Mouse (Mus musculus) kidney, adult 8-10 months (tissue): Measurements from ENCODE around the gene Gdi2.
"Not testable (repeated sequence)": the region's sequence is repeated elsewhere in the genome, so short reads cannot be mapped to it uniquely, and the experiment has no call there.

Source experiments
- DNase-seq, 2 experiments: peaks; one replicate each; pipeline ENCODE4 v3.0.0; 2022

The Gdi2 gene

GRCm38 (mm10) chr13:3537594-3538222 is at the start of gene Gdi2:
Gene Gdi2, plus strand, starts transcription at chr13:3538063.
- DNase-seq, result peak; percentile 94 to 95

GRCm38 (mm10) chr13:3495526-3495925 is 42.3 kb upstream of the Gdi2 start:
- no peak for DNase-seq

DNA sequence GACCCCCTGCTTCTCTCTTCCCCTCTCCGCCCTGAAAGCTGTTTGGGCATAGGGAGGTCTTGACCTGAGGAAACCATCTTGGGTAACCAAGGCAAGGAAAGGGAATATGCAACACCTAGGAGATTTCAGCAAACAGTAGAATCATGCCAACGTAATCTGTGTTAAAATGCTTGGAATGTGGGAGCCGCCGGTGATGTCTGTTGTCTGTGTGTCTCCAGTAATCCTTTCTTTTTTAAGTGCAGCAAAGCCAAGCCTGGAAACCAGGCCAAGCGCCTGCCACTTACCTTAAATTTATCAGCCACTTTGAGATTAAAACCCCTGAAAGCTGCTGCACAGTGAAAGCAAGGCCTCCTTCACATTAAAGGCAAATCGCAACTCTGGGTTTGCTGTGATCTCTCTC is 36.8 kb upstream of the Gdi2 start:
- not testable (repeated sequence) for DNase-seq

DNA sequence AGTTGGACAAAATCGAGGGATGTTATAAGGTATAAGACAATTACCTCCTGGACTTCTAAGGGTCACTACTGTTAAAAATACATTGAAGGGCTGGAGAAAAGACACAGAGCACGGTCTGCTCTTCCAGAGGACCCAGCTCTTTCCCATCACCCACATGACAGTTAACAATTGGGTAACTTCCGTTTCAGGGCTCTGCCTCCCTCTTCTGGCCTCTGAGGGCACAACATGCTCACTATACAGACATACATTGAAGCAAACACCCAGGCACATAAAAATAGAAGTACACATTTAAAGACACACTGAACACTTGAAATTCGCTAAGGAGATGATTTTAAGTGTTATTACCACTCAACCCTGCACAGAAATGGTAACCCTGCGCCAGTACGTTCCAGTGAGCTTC is 22.5 kb upstream of the Gdi2 start:
- peak in 1 of 2 experiments; percentile 25 for DNase-seq

DNA sequence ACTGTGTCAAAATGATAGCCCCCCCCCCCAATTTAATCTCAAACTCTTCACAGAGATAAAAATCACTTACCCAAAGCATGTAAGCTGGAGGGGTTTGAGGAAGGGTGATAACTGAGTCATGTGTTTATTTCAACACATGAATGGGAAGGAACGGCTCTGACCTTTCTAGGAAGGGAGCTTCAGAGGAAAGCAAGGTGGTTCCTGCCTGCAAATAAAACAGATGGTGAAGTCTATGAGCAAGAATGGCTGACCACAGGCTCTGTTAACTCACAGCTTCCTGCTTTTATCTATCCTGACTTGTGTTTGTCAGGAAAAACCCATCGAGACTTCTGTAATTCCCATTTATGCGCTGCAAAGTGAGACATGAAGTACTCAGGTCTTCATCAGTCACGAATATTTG is 18.5 kb upstream of the Gdi2 start:
- DNase-seq, result not testable (repeated sequence)

DNA sequence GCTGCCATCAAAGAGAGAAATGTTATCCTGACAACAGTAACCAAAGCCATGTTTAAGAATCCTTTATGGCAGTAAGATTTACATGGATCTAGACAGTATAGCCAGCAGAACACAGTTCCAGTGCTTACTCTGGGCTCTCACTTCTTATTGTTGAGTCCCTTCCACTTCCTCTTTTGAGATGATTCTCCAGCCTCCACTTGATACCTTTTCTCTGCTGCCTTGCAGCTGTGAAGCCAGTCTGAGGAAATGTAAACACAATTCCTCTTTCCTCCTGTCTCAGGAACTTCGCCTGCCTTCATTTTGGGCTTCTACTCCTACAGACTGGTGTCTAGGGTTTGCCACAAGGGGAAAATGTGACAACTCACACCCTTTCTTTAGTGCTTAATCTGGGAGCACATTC is 17.9 kb upstream of the Gdi2 start:
- DNase-seq, result not testable (repeated sequence)

DNA sequence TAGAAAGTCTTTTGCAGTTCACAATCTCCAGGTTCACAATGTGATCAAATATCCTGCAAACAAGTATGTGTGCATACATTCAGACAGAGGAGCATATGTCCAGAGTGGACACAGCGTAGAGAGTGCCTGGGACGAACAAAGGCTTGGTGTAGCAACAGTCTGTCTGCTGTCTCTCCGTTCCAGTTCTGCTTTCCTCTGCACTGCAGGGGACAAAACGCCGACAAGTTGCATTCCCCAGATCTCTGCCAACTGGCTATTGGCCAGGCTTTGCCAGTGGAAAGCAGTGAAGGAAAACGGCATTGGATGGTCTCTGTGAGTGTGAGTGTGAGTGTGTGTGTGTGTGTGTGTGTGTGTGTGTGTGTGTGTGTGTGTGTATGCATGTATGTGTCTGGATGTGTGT is 14.4 kb upstream of the Gdi2 start:
- peak; percentile 53 to 74 for DNase-seq

- DNase-seq, result no peak
Measured at GRCm38 (mm10) chr13:3523946-3524345, 13.9 kb upstream of the Gdi2 start.

GRCm38 (mm10) chr13:3525611-3526051 is 12.2 kb upstream of the Gdi2 start:
- peak; percentile 69 to 75 for DNase-seq

DNA sequence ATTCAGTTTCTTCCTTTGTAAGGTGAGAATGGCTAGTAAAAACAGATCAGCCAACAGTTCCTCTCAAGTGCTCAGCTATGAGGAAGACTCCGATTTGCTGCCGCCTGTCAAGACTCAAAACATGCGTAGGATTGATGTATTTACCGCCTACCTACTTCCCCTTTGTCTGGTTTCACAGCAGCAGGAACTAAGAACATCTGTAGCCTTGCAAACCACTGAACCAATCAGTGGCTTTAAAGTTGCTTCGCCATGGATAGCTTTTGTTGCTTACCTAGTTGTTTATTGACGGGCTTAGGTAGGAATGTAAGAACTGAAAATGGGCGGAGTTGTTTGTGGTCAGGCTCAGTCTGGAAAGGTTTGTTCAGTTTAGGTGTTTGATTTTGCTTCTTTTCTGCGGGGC is 11.5 kb upstream of the Gdi2 start:
- DNase-seq, result peak in 1 of 2 experiments; percentile 15

DNA sequence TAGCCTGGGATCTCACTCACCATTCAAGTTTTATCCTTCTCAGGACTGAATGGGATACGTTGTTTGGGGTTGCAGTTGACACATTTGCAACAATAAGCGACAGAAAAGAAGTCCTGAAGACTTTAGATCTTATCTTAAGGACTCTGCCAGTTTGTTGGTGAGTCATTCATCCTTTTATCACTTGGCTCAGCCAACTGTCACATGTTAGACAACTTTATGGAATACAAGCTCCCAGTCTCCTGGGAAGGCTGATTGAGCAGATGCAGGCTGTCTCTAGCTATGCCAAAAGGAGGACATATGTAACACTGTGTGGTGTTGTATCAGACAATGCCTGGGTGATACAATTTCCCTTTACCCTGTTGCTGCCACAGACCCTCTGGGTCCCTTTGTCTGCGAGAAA is 7.4 kb upstream of the Gdi2 start:
- no peak for DNase-seq

GRCm38 (mm10) chr13:3531176-3531575 is 6.7 kb upstream of the Gdi2 start:
- DNase-seq, result not testable (repeated sequence)

- DNase-seq, result peak in 1 of 2 experiments; percentile 12
Measured at GRCm38 (mm10) chr13:3531692-3532320, 6.1 kb upstream of the Gdi2 start.

DNA sequence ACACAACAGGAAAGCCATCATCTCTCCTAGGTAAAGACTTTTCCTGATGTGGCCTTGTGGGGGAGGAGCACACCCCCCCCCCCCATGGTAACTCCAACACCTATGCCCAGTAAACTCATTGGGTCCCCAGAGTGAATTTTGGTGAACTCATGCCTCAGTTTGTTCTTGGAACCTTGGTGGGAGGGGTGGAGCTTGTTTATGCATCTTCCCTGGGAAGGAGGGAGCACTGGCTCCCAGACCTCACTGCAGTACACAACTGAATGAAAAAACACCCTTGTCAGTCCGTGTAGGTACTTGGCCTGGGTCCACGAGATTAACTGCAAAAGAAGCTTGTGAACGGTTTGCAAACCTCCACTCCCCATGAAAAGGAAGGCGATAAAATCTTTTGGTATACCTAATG is 5.4 kb upstream of the Gdi2 start:
- DNase-seq, result no peak

- no peak for DNase-seq
Measured at GRCm38 (mm10) chr13:3534146-3534545, 3.7 kb upstream of the Gdi2 start.

- peak; percentile 83 to 85 for DNase-seq
Measured at GRCm38 (mm10) chr13:3538223-3538968, 533 bp downstream of the Gdi2 start.

DNA sequence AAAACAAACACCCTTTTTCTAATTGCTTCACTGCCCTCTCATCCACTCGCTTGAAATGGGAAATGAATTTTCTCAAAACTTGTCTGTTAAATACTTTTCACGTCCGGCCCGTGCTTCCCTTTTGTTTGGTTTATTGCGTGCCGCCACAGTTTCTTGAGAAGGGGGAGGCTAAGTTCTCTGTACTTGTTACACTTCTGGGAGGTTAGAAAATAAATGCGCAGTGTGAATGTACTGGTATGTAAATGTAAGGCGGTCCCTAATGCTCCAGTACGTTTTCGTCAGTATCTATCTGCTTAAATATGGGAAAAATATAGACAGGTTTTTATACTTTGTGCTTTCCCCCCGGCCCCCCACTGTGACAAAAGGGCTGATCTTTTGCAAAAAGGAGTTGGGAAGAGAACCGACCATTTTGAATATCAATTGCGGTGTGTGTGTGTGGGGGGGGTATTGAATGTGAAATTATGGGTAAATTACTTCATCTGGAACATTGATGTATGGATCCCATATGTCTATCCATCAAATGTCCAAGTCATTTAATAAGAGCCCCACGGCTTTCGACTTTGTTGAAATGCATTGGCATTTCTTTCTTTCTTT is 1.2 kb downstream of the Gdi2 start:
- no peak for DNase-seq

DNA sequence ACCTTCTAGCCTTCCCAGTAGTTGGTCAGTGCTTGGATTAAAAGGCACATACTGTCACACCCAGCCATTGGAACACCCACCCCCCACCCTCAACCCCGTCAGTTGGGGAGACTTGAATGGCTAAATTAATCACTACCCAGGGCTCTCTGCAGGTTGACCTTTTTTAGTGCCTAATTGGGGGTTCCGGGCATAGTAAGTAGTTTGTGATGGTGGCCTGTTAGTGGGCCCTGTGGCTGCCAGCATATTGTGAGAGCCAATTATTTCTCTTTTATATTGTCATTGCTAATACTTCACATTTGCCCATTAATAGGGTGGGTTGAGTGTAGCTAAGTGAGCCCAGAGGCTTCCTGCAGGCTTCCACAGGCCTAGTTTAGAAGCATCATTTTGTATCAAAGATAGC is 2.3 kb downstream of the Gdi2 start:
- no peak for DNase-seq

DNA sequence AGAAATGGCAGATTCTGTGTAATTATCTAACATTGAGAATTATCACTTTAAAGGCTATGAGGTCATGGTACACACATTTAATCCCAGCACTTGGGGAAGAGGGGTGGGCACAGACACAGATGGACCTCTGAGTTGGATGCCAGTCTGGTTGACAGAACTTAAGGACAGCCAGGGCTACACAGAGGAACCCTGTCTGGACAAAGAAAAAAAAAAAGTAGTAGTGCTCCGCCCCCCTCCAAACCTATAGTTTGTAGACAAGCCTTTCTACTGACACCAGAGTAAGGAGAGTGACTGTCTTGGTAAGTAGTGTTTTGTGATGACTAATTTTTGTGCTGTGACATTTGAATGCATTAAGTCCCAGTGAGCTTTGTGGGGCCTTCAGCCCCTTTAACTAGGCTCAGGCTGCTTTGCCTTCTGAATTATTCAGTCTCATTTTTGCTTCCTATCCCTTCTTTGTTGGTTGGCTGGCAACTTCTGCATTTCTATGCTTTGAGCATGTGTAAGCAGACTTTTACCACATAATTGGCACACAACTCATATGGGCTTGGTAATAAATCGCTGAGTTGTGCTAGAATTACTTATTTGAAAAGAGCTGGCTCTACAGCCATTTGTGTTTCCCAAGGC is 3.4 kb downstream of the Gdi2 start:
- DNase-seq, result no peak

DNA sequence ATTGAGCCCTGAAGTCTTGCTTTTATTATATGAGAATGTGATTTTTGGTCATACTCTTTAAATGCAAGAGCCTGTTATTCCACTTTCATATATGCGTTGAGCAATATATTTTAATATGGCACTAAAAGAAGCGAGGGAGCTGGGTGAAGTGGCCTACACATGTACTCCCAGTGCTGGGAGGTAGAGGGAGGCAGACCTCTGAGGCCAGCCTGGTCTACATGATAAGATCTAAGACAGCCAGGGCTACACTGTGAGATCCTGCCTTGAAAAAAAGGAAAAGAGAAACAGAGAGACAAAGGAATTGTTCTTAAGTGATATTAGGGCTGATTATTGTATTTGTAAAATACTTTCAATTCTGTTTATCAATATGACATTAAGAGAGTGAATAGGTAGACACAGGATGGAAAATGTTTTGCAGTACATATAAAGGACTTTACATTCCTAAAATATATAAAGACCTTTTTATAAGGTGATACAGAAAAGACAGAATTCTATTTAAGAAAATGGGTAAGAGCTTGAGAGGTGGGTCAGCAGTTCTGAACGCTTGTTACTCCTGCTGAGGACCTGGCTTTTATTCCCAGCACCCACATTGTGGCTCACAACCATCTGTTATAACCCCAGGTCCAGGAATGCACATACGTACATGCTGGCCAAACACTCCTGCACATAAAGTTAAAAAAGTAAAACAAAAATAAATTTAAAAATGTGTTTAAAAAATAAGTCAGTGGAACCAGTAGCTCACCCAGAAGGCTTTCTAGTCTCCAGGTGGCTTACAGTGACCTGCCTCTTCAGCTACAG is 6.4 kb downstream of the Gdi2 start:
- no peak for DNase-seq

DNA sequence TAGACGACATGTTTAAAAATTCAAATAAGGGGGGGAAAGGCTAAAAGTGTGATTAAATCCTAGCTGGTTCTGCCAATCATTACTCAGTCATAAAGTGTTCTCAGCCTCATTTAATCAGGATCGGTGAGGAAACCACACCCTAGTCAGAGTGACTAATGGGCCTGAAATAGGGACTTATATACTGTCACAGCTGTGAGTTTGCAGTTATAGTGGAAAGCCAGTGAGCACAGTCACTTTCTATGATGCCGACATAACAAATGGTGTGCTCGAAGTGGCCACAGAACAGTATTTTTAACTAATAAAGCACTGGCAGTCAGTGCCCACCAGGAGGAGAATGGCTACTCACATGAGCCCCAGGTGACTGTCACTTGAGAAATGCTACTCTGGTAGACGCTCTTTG is 7.1 kb downstream of the Gdi2 start:
- no peak for DNase-seq

DNA sequence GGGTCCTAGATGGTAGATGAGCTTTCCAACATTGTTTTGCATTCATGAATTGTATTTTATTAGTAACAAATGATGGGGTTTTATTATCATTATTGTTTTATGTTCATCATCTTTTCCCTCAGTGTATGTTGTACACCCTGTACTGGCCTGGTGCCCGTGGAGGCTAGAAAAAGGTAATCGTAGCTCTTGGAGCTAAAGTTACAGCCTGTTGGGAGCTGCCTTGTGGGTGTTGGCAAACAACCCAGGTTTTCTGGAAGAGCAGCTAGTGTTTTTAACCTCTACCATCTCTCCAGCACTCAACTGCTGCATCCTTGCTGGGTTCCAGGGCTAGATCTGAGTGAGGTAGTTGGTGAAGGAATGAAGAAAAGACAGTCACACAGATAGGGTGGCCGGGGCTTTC is 9.5 kb downstream of the Gdi2 start:
- DNase-seq, result no peak
